Mouse (Mus musculus) ES-CJ7 (cell line): ENCODE results near the gene Gtf3c1.
A peak's percentile ranks its signal among the peaks of the same experiment; 100 is the strongest.
"Not testable (repeated sequence)": the region's sequence is repeated elsewhere in the genome, so short reads cannot be mapped to it uniquely, and the experiment has no call there.

ENCODE experiments used
- DNase-seq: peaks from one replicate; pipeline ENCODE4 v3.0.0; 2011; ENCODE audit warnings: low read depth, low spot score

Gtf3c1 gene

GRCm38 (mm10) chr7:125707593-125708022 lies at the start of gene Gtf3c1, which contains the start of gene D430042O09Rik:
TSS of gene Gtf3c1 (minus strand) at chr7:125707780.
TSS of gene D430042O09Rik (plus strand) at chr7:125707888.
- peak; percentile 98 for DNase-seq

- DNase-seq = no peak
Measured at GRCm38 (mm10) chr7:125756806-125757205, 49.2 kb upstream of the Gtf3c1 start.

GRCm38 (mm10) chr7:125753326-125753715 lies 45.7 kb upstream of the Gtf3c1 start:
- peak; percentile 22 for DNase-seq

GRCm38 (mm10) chr7:125752699-125753325 lies 45.2 kb upstream of the Gtf3c1 start:
- DNase-seq = no peak

- DNase-seq = peak; percentile 58
Measured at GRCm38 (mm10) chr7:125748186-125748585, 40.6 kb upstream of the Gtf3c1 start.

GRCm38 (mm10) chr7:125747316-125747690 lies 39.7 kb upstream of the Gtf3c1 start:
- DNase-seq = peak; percentile 67

GRCm38 (mm10) chr7:125746621-125747315 lies 39.2 kb upstream of the Gtf3c1 start:
- DNase-seq = no peak

- no peak for DNase-seq
Measured at GRCm38 (mm10) chr7:125744774-125745173, 37.2 kb upstream of the Gtf3c1 start.

- DNase-seq = no peak
Measured at GRCm38 (mm10) chr7:125741271-125741703, 33.7 kb upstream of the Gtf3c1 start.

GRCm38 (mm10) chr7:125740521-125740920 lies 32.9 kb upstream of the Gtf3c1 start:
- no peak for DNase-seq

GRCm38 (mm10) chr7:125736366-125737015 lies 28.9 kb upstream of the Gtf3c1 start:
- no peak for DNase-seq

- DNase-seq = no peak
Measured at GRCm38 (mm10) chr7:125733791-125734190, 26.2 kb upstream of the Gtf3c1 start.

GRCm38 (mm10) chr7:125731679-125732078 lies 24.1 kb upstream of the Gtf3c1 start:
- DNase-seq = no peak

GRCm38 (mm10) chr7:125723189-125723972 lies 15.8 kb upstream of the Gtf3c1 start:
- DNase-seq = no peak

- peak; percentile 58 for DNase-seq
Measured at GRCm38 (mm10) chr7:125722127-125722526, 14.5 kb upstream of the Gtf3c1 start.

GRCm38 (mm10) chr7:125721033-125721432 lies 13.5 kb upstream of the Gtf3c1 start:
- DNase-seq = no peak

GRCm38 (mm10) chr7:125720370-125720769 lies 12.8 kb upstream of the Gtf3c1 start:
- DNase-seq = no peak

GRCm38 (mm10) chr7:125717612-125718011 lies 10.0 kb upstream of the Gtf3c1 start:
- DNase-seq = no peak

GRCm38 (mm10) chr7:125716724-125717123 lies 9.1 kb upstream of the Gtf3c1 start:
- DNase-seq = peak; percentile 53

GRCm38 (mm10) chr7:125714803-125715202 lies 7.2 kb upstream of the Gtf3c1 start:
- no peak for DNase-seq

- DNase-seq = not testable (repeated sequence)
Measured at GRCm38 (mm10) chr7:125713542-125714055, 6.0 kb upstream of the Gtf3c1 start.

- DNase-seq = no peak
Measured at GRCm38 (mm10) chr7:125708100-125708499, 520 bp upstream of the Gtf3c1 start.
